Mouse (Mus musculus) neural tube, embryonic 11.5 days (tissue): ENCODE measurements around the gene Slc25a10. TPM values are rescaled to one million over a fixed set of nuclear protein-coding genes. Genes with fewer than 3 reads are reported as not detected.

Experiments used
- ATAC-seq: fragments of 200-750 bp; cut with Nextera tagmentation; 2 replicates; pipeline ENCODE4 v1.8.0; 2017; ENCODE audit warnings: moderate number of reproducible peaks, mild to moderate bottlenecking, moderate TSS enrichment, moderate library complexity; ENCODE audit not compliant: insufficient read depth, low FRiP score, low TSS enrichment
- DNase-seq: peaks from one replicate; pipeline ENCODE4 v3.0.0-alpha.2; 2015; ENCODE audit warnings: low spot score
- H3K27ac ChIP-seq: fragments of 300-500 bp; sonication (generic); 2 replicates; pipeline ENCODE4 v1.5.1; 2014; ENCODE audit warnings: low read depth, mild to moderate bottlenecking, low read length
- H3K27me3 ChIP-seq: fragments of 300-500 bp; sonication (generic); 2 replicates; pipeline ENCODE4 v1.6.1; 2014; ENCODE audit warnings: mild to moderate bottlenecking, low read length, mixed read lengths; ENCODE audit not compliant: control insufficient read depth, insufficient read depth
- H3K36me3 ChIP-seq: fragments of 300-500 bp; sonication (generic); 2 replicates; pipeline ENCODE4 v1.6.1; 2014; ENCODE audit warnings: mild to moderate bottlenecking, low read length, moderate library complexity, mixed read lengths; ENCODE audit not compliant: control insufficient read depth, insufficient read depth
- H3K4me1 ChIP-seq: fragments of 300-500 bp; sonication (generic); 2 replicates; pipeline ENCODE4 v1.6.1; 2014; ENCODE audit warnings: low read length, mixed read lengths; ENCODE audit not compliant: control insufficient read depth, insufficient read depth
- H3K4me2 ChIP-seq: fragments of 300-500 bp; sonication (generic); 2 replicates; pipeline ENCODE4 v1.6.1; 2014; ENCODE audit warnings: low read depth, mild to moderate bottlenecking, moderate library complexity
- H3K4me3 ChIP-seq: fragments of 300-500 bp; sonication (generic); 2 replicates; pipeline ENCODE4 v1.5.1; 2014; ENCODE audit warnings: low read depth, low read length
- H3K9ac ChIP-seq: fragments of 300-500 bp; sonication (generic); 2 replicates; pipeline ENCODE4 v1.6.1; 2014; ENCODE audit warnings: mild to moderate bottlenecking, low read length
- H3K9me3 ChIP-seq: fragments of 300-500 bp; sonication (generic); 2 replicates; pipeline ENCODE4 v1.6.1; 2016; ENCODE audit warnings: low read length; ENCODE audit not compliant: control insufficient read depth
- WGBS: fragments of 180-500 bp; shearing (Covaris S2); extraction: QIAGEN DNeasy Blood & Tissue Kit; methylation state at CpG from one replicate; pipeline ENCODE4 v1.1.7; 2014; 5-methylcytosine and 5-hydroxymethylcytosine counted together
- polyA plus RNA-seq: library from polyadenylated mRNA; unstranded; fragments of >200 nt; fragmentation: Nextera tagmentation; extraction: Ambion mirVana; gene quantifications from 2 replicates; pipeline ENCODE4 v1.2.1, GENCODE M21; 2014

Gene Slc25a10
- polyA plus RNA-seq = 41.4 and 49.5 TPM in 2 replicates

GRCm38 (mm10) chr11:120491317-120492023, at the start of gene Slc25a10:
Slc25a10 (plus strand) TSS chr11:120491840.
- Histone ChIP-seq H3K27me3 (no peaks in the 10 kb centered on the region), H3K9ac (peak within 1 kb of the TSS; percentile 81), H3K9me3 (no peaks in the 10 kb centered on the region), H3K27ac (peak within 1 kb of the TSS; percentile 67), H3K36me3 (peaks cover 17% of the 10 kb centered on the region), H3K4me3 (peak within 1 kb of the TSS; percentile 88), H3K4me2 (peak within 1 kb of the TSS; percentile 97), H3K4me1 (peaks cover 15% of the 10 kb centered on the region)
- DNase-seq = peak; percentile 92
- ATAC-seq = peak; percentile 78
- under 1% methylated on average over 35 of the region's 35 CpGs for WGBS

- DNase-seq (no peak), ATAC-seq (no peak)
- H3K36me3 ChIP-seq = no peaks in the 10 kb centered on the region
- no peaks in the 10 kb centered on the region for H3K27me3 ChIP-seq
- no peak within 1 kb of the TSS for H3K9ac ChIP-seq
- no peak within 1 kb of the TSS for H3K27ac ChIP-seq
- H3K4me3 ChIP-seq = no peak within 1 kb of the TSS
- no peaks in the 10 kb centered on the region for H3K4me1 ChIP-seq
- no peak within 1 kb of the TSS for H3K4me2 ChIP-seq
- 82% methylated on average over 3 of the region's 3 CpGs for WGBS
- no peaks in the 10 kb centered on the region for H3K9me3 ChIP-seq
Observed at GRCm38 (mm10) chr11:120442344-120442743, 49.3 kb upstream of the Slc25a10 start, which contains the start of gene Tspan10. Tspan10 (plus strand) TSS chr11:120442644.

- no peak overlapping the region for H3K27ac ChIP-seq
- H3K4me1 ChIP-seq = no peaks in the 10 kb centered on the region
- DNase-seq (no peak), ATAC-seq (no peak)
- H3K4me2 ChIP-seq = no peak overlapping the region
- no peaks in the 10 kb centered on the region for H3K27me3 ChIP-seq
- no peaks in the 10 kb centered on the region for H3K36me3 ChIP-seq
- H3K9ac ChIP-seq = no peak overlapping the region
- H3K4me3 ChIP-seq = no peak overlapping the region
- 85% methylated on average over 3 of the region's 3 CpGs for WGBS
- no peaks in the 10 kb centered on the region for H3K9me3 ChIP-seq
Observed at GRCm38 (mm10) chr11:120442765-120443280, 48.8 kb upstream of the Slc25a10 start.

GRCm38 (mm10) chr11:120444106-120444505, 47.5 kb upstream of the Slc25a10 start:
- ATAC-seq = no peak
- Histone ChIP-seq H3K4me2 (no peak overlapping the region), H3K36me3 (no peaks in the 10 kb centered on the region), H3K4me1 (no peaks in the 10 kb centered on the region), H3K27me3 (no peaks in the 10 kb centered on the region), H3K27ac (no peak overlapping the region), H3K4me3 (no peak overlapping the region), H3K9me3 (no peaks in the 10 kb centered on the region), H3K9ac (no peak overlapping the region)
- no peak for DNase-seq
- 74% methylated on average over 6 of the region's 6 CpGs for WGBS

- H3K4me2 ChIP-seq = no peak overlapping the region
- 74% methylated on average over 3 of the region's 3 CpGs for WGBS
- ATAC-seq = no peak
Observed at GRCm38 (mm10) chr11:120445475-120445874, 46.2 kb upstream of the Slc25a10 start.

GRCm38 (mm10) chr11:120447179-120447578, 44.5 kb upstream of the Slc25a10 start:
- 84% methylated on average over 7 of the region's 7 CpGs for WGBS
- ATAC-seq = no peak
- H3K4me1 ChIP-seq = no peaks in the 10 kb centered on the region
- no peaks in the 10 kb centered on the region for H3K36me3 ChIP-seq
- no peaks in the 10 kb centered on the region for H3K27me3 ChIP-seq
- no peak overlapping the region for H3K9ac ChIP-seq
- no peak for DNase-seq
- H3K9me3 ChIP-seq = no peaks in the 10 kb centered on the region
- H3K4me3 ChIP-seq = no peak overlapping the region
- H3K27ac ChIP-seq = no peak overlapping the region
- no peak overlapping the region for H3K4me2 ChIP-seq

More at GRCm38 (mm10) chr11:120445475-120445874, 46.2 kb upstream of the Slc25a10 start:
- H3K27me3 ChIP-seq = no peaks in the 10 kb centered on the region
- no peak overlapping the region for H3K27ac ChIP-seq
- no peak for DNase-seq
- no peak overlapping the region for H3K4me3 ChIP-seq
- no peaks in the 10 kb centered on the region for H3K9me3 ChIP-seq
- H3K4me1 ChIP-seq = no peaks in the 10 kb centered on the region
- H3K9ac ChIP-seq = no peak overlapping the region
- H3K36me3 ChIP-seq = no peaks in the 10 kb centered on the region

- Histone ChIP-seq H3K4me2 (no peak overlapping the region), H3K4me1 (0 out of 2 replicates have a peak, but pooled peaks cover 1% of the 10 kb centered on the region), H3K4me3 (no peak overlapping the region), H3K27me3 (no peaks in the 10 kb centered on the region), H3K27ac (no peak overlapping the region), H3K36me3 (no peaks in the 10 kb centered on the region), H3K9me3 (no peaks in the 10 kb centered on the region), H3K9ac (no peak overlapping the region)
- DNase-seq (no peak), ATAC-seq (no peak)
- WGBS = 72% methylated on average over 3 of the region's 3 CpGs
Observed at GRCm38 (mm10) chr11:120452246-120452645, 39.4 kb upstream of the Slc25a10 start.

GRCm38 (mm10) chr11:120453306-120453705, 38.3 kb upstream of the Slc25a10 start, which contains the start of gene Pde6g:
Pde6g (minus strand) TSS chr11:120453500.
- ATAC-seq = no peak
- no peaks in the 10 kb centered on the region for H3K27me3 ChIP-seq
- H3K27ac ChIP-seq = no peak within 1 kb of the TSS
- no peak within 1 kb of the TSS for H3K4me3 ChIP-seq
- no peak within 1 kb of the TSS for H3K9ac ChIP-seq
- WGBS = 83% methylated on average over 4 of the region's 4 CpGs
- no peak for DNase-seq
- 0 out of 2 replicates have a peak, but pooled peaks cover 4% of the 10 kb centered on the region for H3K4me1 ChIP-seq
- no peaks in the 10 kb centered on the region for H3K36me3 ChIP-seq
- H3K4me2 ChIP-seq = no peak within 1 kb of the TSS
- H3K9me3 ChIP-seq = no peaks in the 10 kb centered on the region

- ATAC-seq (no peak), DNase-seq (no peak)
- Histone ChIP-seq H3K27ac (no peak overlapping the region), H3K27me3 (no peaks in the 10 kb centered on the region), H3K4me1 (peaks cover 7% of the 10 kb centered on the region; the same call in 1 of the 2 replicates), H3K36me3 (no peaks in the 10 kb centered on the region), H3K4me3 (no peak overlapping the region), H3K9me3 (no peaks in the 10 kb centered on the region), H3K4me2 (no peak overlapping the region), H3K9ac (no peak overlapping the region)
- WGBS = 91% methylated on average over 4 of the region's 4 CpGs
Observed at GRCm38 (mm10) chr11:120454965-120455364, 36.7 kb upstream of the Slc25a10 start.
